Mouse (Mus musculus) heart, adult 8-10 months (tissue): ENCODE results near the gene Dazap1. TPM values are rescaled to one million over a fixed set of nuclear protein-coding genes. Genes with fewer than 3 reads are reported as not detected.

Experiments
- DNase-seq: peaks from one replicate; pipeline ENCODE4 v3.0.0; 2022; ENCODE audit warnings: low spot score
- total RNA-seq, 4 experiments: library from RNA; stranded (reverse); gene quantifications; 2 replicates each; pipeline ENCODE4 v1.2.4; 2022

Dazap1 gene
- total RNA-seq, 4 experiments from 2014 or later = 49.2 to 62.8 (median 56.5) TPM

DNA sequence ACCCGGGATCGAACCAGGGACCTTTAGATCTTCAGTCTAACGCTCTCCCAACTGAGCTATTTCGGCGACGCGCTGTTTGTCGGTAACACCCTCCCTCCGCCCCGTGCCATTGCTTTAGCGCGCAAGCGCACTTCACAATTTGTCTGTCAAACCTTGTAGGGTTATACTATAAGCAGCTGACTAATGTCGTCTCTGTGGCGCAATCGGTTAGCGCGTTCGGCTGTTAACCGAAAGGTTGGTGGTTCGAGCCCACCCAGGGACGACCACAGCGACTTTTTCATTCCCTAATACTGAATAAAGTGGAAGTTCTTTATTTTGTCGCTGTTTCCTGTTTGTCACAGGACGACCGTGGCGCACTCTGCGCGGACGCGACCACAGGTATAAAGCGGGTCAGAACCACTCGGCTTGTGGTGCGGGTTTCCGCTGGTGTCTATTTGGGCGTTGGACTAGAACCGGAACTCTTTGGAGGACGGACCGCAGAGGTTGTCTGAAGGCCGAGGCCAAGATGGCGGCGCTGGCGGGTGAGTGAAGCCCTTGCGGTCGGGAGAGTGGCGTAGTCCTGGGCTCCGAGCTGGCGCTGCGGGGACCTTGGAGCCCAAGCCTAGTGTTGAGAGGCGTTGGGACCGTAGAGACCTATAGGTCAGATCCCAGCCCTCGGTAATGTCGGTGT, 12.2 kb upstream of the Dazap1 start, which contains the start of gene Ndufs7:
Ndufs7 (plus strand) TSS at position 151 of the 670 bp plus-strand sequence.
- DNase-seq = peak; percentile 99

DNA sequence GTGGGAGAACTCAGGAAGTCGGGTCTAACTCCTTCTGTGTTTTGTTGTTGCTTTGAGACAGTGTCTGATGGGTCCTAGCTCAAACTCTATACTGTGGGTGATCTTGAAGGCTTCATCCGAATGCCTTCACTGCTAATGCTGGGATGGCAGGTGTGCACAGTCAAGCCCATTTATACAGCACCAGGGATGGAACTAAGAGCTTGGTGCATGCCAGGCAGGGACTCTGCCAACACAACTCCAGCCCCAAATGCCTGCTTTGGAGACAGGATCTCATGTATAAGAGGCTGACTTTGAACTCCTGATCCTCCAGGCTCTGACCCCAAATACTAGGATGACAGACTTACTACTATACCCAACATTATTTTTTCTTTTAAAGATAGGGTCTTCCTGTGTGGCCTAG, 11.2 kb upstream of the Dazap1 start:
- DNase-seq = no peak

DNA sequence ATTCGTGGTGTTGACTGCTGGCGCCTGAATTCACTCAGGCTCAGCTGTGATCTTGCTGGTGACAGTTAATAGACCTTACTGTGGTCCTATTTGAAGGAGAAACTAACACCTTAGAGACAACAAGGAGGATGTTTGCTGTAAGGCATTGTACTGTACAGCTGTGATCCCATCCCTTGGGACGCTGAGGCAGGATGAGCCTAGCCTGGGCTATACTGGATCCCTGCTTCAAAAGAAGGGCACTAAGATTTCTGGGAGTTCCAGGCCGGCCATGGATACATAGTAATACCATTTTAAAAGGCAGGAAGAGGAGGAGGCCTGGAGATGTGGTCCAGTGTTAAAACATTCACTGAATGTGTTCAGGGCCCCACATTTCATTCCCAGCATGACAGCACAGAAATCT, 10.7 kb upstream of the Dazap1 start:
- DNase-seq = no peak

DNA sequence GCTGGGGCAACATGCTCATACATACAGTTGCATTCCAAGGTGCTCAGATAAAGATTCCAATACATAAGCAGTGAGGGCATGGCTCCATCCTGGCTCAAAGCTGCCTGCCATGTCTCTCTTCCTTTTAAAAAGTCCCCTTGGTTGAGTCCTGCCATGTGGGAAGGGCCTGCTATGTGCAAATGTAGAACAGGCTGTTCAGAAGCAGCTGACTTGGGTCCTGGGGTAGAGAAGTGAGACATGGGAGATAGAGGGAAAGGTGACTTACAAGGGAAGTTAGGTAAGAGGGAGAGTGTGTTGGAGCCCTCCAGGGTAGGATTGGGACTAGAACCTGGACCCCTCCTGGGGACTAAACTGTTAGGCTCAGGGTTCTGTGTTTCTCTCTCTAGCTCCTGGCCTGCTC, 9.3 kb upstream of the Dazap1 start:
- DNase-seq = no peak

DNA sequence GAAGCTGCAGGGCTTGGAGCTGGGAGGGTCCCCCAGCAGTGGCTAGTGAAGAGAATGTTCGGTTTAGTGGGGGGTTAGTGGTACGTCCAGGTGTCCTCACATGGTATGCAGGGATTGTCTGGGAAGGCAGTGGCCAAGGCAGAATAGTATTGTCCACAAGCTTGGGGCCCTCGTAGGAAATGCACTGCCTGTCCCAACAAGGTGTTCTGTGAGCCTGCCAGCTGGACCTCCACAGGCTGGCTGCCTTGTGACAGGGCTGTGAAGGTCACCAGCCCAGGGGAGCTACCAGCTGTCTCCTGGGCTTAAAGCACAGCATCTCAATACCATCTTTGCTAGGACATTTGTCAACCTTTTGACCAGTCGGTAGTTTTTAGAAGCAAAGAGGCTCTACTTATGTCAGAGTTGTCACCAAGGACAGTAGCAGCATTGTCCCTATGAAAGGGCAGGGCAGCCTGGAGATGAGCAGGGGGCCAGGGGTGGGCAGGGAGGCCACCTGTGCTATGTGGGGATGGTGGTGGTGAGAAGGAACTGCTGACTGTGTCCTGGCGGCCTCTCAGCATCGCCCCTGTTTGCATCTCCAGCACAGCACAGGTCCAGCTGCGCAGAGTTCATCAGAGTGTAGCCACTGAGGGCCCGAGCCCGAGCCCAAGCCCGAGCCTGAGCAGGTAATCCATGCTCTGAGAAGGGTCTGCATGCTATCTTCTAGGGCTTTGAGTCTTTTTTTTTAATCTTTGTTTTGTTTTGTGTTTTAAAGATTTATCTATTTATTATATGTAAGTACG, 8.6 kb upstream of the Dazap1 start:
- DNase-seq = peak; percentile 42

DNA sequence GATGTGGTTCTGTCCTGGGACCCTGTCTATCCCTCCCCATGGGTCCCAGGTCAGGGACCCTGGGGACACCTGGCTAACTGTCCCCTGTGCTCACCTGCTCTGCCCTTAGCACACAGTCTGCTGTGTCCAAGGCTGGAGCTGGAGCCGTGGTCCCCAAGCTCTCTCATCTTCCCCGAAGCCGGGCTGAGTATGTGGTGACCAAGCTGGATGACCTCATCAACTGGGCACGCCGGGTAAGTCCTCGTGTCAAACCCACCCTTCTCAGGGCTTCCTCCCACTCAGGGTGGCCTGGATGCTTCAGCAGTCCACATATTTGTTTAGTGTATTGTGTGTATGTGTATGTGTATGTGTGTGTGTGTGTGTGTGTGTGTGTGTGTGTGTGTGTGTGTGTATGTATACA, 7.7 kb upstream of the Dazap1 start:
- no peak for DNase-seq

DNA sequence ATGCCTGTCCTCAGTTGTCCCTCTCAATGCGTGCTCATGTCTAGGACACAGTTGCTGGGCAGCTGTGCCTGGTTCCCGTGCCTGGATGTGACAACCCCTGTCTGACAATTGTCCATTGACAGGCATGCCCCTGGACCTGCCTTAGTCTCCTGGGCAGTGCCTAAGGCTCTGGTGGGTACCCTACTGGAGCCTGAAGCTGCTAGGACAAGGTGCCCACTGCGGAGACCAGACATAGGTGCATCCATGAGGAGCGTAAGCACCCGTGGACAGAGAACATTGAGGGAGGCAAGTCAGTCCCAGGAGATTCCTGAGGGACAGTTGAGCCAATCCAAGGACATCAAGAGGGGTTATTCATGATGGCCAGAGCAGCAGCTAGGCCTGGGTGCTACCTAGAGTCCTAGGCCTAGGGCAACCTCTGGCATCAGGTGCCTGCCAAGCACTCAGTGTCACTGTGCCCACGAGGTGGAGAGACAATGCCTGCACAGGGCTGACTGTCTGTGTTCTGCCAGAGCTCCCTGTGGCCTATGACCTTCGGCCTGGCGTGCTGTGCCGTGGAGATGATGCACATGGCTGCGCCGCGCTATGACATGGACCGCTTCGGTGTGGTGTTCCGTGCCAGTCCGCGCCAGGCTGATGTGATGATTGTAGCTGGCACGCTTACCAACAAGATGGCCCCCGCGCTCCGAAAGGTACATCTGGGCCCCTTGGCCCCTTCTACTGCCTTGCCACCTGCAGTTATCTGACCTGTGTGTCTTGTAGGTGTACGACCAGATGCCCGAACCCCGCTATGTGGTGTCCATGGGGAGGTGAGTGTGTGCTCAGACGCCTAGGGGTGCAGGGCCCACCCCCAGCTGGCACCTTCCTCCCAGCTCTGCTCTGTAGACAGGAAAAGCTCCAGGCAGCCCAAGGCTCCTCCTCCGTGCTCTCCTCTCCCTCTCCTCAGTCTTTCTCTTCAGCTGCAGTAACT, 6.7 kb upstream of the Dazap1 start:
- DNase-seq = no peak

DNA sequence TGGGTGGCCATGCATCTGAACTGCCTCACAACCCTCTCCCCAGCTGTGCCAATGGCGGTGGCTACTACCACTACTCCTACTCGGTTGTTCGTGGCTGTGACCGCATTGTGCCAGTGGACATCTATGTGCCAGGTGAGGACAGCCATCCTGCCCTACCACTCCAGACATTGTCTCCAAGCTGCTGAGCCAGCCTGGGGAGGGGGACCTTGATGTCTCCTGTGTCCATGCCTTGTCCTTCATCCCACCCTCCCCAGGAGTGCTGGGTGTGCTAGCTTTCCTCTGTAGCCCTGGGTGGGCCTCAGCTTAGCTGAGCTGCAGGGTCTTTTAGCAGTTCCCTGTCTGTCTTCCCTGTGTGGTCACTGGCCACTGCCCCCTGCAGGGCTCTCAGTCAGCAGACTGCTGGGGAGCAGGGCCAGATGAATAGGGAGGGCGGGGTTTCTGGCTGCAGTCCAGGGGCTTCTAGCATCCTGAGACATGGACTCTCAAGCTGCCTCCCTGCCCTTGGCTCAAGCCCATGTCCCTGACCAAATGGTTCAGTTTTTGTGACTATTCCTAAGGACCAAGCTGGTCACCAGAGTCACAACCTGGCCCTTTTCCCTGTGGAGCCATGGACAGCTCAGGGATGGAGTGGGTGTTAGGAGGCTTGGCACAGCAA, 5.3 kb upstream of the Dazap1 start:
- no peak for DNase-seq

DNA sequence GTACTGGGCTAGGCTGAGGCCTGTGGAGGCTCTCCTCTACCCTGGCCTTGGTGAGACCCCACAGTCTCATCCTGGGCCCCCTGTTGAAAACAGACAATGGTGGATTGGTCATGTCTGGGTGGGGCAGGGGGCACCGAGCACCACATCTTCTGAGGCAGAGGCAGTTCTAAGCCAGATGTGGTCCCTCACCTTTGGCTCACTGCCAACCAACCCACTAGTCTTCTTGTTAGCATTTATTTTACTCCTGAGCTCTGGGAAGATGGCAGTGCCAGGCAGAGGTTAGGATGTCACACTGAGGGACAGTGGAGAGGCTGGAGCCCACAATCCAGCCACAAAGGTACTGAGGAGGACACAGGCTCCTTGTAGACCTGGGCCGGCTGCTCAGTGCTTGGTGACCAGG, 3.4 kb upstream of the Dazap1 start:
- DNase-seq = no peak

DNA sequence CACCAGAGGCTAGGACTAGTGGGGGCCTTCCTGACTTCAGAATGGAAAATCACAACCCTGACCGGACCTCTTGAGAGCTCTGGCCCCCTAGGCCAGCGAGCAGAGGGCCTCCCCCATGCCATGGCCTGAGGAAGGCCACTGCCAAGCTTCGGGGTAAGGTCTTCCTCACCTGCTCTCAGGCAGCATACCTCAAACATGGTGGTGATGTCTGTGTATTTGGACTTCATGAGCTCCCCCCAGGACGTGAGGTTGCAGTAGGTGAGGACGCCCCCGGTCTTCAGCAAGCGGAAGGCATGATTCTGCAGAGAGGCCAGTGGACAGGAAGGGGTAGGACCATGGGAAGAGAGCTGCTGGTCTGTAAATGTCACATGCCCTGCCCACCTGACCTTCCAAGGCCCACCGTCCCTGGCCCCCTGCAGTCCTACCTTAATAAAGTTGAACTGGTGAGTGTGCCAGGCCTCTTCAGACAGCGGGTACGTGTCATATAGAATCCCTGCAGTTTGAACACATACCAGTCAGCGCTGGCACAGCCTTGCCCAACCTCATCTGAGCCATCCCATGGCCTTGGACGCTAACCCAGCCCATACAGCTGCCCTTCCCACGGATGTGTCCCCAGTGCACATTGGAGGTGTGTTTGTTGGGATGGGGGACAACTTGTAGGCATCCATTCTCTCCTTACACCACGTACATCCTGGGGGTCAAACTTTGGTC, 2.4 kb upstream of the Dazap1 start:
- no peak for DNase-seq

DNA sequence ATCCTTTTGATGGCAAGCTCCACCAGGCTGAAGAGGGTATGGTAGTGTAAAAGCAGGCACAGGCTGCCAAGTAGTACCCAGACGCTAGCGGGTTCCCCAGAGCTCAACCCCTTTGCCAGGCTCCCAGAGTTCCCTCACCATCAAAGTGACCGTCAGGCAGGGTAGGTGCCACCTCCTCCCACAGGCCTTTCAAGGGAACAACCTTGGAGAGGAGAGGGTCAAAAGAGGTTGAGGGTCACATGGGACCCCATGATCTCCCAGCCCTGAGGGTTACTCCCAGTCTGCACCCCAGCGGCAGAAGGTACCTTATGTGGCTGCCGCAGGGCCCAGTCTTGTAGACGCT, 1.9 kb upstream of the Dazap1 start:
- no peak for DNase-seq

DNA sequence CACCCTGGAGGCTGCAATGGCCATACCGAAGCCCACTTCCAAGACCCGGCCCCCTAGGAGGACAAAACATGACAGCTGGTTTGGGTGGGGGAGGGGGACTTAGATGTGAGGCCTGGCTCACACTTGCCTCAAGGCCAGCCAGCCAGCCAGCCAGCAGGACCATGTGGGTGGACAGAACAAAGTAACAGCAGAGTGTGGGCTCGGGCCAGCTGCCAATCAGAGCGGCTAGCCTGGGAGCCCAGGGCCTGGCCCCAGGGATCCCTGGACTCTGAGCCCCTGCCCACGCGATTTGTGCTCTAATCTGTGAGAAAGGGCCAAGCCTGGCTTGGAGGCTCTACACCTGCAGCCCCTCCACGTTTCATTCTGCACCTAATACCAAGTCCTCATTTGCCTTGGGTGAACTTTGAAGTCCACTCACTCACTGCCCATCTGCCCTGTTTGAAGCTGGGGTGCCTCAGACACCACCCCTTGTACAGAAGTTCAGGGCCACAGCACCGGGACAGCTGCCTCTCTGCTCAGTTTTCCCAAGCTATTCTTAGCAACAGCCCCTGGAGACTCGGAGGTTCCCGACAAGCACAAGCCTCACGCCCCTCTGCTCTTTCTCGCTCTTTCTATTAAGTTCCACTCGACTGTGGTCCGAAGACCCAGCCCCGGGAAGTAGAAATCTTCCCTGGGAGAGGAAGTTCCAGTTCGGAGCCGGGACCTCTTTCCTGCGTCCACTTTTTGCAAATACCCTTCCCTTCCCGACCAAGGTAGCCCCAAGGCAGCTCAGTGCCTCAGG, 1.2 kb upstream of the Dazap1 start:
- DNase-seq = peak; percentile 55

DNA sequence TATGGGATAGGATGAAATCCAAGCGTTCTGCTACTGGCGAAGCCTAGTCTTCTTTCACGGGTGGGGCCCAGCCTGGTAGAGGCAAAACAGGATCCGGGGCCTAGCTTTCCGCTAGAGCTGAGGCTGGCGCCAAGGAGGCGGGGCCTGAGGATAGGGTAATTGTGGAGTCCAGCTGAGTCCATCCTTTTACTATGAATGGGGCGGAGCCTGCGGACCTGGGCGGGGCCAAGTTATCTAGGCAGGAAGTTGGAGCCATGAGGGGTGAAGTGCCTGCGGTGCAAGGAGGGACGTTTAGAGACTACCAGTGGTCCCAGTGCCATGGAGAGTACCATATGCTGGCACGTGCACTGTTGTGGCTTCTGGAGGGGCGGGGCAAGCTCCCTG, 291 bp downstream of the Dazap1 start:
- peak; percentile 98 for DNase-seq

DNA sequence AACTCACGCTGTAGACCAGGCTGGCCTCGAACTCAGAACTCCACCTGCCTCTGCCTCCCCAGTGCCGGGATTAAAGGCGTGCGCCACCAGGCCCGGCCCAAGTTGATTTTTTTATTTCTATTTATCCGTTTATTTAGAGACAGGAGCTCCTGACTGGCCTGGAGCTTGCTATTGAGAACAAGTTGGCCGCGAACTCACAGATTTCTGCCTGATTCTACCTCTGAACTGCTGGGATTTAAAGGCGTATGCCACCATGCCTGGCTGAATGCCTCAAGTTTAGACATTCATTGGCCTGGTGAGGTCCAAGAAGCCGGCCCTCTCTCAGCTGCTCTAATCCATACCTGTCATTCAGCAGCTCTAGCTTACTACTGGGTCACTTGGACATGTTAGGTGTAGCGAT, 883 bp downstream of the Dazap1 start:
- no peak for DNase-seq

DNA sequence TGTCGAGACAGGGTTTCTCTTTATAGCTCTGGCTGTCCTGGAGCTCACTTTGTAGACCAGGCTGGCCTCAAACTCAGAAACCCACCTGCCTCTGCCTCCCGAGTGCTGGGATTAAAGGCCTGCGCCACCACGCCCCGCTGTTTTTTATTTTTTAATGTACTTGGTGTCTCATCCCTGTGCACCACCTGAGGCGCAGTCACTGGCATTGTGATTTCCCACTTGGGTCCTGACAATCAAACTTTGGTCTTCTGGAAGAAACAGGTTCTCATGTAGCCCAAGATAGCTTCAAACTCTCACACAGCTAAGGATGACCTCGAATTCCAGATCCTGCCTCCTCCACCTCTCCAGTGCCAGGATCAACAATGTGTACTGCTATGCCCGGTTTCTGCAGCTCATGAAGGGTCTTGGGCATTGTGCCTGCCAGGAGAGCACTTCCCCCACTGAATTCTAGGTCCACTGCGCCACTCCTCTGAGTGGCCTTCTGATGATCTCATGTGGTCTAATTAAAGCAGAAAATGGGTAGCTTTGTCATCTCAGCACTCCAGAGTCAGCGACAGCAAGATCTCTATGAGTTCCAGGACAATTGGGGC, 1.6 kb downstream of the Dazap1 start:
- DNase-seq = no peak

DNA sequence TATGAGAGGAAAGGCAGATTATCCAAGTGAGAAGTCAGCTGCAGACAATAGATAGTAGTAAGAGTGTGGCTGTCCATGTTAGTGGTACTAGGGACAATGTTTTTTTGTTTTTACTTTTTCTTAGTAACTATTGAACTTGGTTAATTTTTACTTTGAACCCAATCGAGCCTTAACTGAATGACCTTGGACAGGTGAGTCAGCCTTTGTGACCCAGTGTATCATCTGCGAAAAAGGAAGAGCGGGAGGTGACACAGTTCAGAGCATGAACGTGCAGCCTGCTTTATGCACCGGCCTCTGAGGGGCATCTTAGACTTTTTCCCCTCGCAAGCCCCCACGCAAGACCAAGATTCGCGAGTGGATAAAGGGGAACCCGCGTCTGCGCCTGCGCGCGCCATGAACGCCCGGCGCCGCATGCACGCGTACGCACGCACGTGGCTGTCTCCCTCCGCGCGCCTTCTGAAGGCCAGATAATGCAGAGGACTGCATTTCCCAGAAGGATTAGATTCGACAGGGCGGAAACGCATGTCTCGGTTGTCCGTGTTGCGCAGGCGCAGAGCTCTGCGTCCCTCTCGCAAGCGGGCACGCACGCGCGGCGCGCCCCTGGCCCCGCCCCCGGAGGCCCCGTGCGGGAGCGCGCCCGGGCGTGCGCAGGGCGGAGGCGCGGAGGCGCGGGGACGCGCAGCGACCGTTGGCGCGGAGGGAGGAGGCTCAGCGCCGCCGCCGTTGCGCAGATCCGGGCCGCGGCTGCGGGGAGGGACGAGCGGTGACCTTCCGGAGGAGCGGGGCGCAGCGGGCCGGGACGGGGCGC, 3.3 kb downstream of the Dazap1 start:
- DNase-seq = peak; percentile 98

DNA sequence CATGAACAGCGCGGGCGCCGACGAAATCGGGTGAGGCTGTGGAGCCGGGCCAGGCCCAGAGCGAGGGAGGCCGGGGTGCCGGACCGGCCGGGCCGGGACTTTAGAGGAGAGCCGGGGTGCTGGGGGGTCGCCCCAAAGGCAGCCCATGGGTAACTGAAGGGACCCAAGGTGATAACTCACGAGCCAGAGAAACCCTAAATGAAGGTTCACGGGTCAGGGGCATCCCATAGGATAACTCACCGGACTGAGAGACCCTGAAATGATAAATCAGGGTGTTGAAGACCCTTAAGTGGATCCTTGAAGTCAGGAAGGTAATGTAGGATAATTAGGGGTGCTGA, 3.8 kb downstream of the Dazap1 start:
- DNase-seq = no peak

DNA sequence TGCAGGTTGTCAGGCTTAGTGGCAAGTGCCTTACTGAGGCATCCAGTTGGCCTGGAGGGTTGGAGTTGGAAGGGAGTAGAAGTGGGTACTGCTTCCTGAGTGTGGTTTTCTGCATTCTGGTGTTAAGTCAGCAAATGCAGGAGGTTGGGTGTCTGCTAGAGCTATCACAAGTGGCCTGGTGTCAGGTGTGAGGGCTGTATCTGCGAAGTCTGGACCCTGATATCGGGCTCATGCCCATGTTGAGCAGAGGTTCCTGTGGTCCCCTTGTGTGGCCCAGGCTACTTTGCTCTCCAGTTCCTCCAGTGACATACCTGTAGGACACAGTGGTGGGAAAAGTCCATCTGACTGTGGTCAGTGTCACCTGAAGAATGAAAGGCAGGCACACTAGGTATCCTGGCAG, 8.8 kb downstream of the Dazap1 start:
- no peak for DNase-seq

DNA sequence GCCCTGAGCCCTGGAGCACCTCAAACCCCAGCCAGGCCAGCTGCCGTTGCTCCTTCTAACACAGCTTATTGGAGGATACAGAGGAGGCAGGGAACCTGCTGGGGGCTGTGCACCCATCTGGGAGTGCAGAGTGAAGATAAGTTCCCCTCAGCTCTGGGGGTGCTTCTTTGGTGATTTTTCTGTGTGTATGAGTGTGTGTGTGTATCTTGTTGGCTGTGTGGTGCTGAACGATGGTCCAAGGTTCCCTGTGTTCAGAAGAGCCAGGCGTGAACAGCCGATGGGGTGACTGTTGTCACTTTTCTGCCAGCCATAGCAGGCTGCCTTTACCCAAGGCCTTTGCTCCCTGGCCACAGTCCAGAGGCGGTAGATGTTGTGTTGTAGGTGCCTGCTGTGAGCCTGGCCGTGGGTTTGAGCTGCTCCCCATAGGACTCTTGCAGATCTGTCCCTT, 9.5 kb downstream of the Dazap1 start:
- DNase-seq = no peak
